Mouse (Mus musculus): Measurements from ENCODE around the gene Gm11985. TPM values are rescaled to one million over a fixed set of nuclear protein-coding genes. Genes with fewer than 3 reads are reported as not detected.

Gene Gm11985
- total and polyA plus RNA-seq, 3 experiments = not detected

GRCm38 (mm10) chr11:7173664-7174063 lies 14.7 kb downstream of the Gm11985 start:
- no peak overlapping the region for H3K9ac ChIP-seq (ENCODE audit: insufficient read depth, low read depth)
- no peaks in the 10 kb centered on the region for H3K36me3 ChIP-seq (replicated peaks in 1 of 2; ENCODE audit: control insufficient read depth in 1 of 2, insufficient read depth in 1 of 2, low read length in 1 of 2)
- H3K4me2 ChIP-seq (ENCODE audit: insufficient read depth, low read depth, poor library complexity, severe bottlenecking) = no peak overlapping the region
- H3K79me2 ChIP-seq (replicated peaks; ENCODE audit: control insufficient read depth, extremely low read depth, insufficient read depth, poor library complexity, severe bottlenecking) = no peaks in the 10 kb centered on the region
- H3K27ac ChIP-seq (ENCODE audit: insufficient read depth, low read depth) = no peak overlapping the region
- DNase-seq (ENCODE audit: extremely low read depth) = no peak
- dilution Hi-C loops (cut with MboI; ENCODE audit: extremely low pct_ligation_motif_present, extremely low pct_unique_long_range_greater_than_20kb, low sequenced_read_pairs) (no loop called here), in situ Hi-C loops (cut with MboI; ENCODE audit: low pct_ligation_motif_present, low pct_unique_long_range_greater_than_20kb, low sequenced_read_pairs) (loop anchor here (25.0 kb wide), 1 partner anchor 511 kb away; the partner anchor contains the start of gene Ramp3)
- no peak overlapping the region for H3K4me3 ChIP-seq (replicated peaks in 1 of 3; ENCODE audit: low read depth in 2 of 3, low read length in 2 of 3, poor library complexity in 1 of 3)
- H3K27me3 ChIP-seq (replicated peaks) = peaks cover 59% of the 10 kb centered on the region
- H3K9me3 ChIP-seq (replicated peaks; ENCODE audit: low read length) = peaks cover 28% of the 10 kb centered on the region
- no peaks in the 10 kb centered on the region for H3K4me1 ChIP-seq (ENCODE audit: control insufficient read depth in 1 of 2, insufficient read depth in 2 of 2)
- no peak for TF ChIP-seq CHD2 (IDR thresholded peaks at IDR 0.05; ENCODE audit: low read length)
- TF ChIP-seq MXI1 (IDR thresholded peaks at IDR 0.05; ENCODE audit: low read depth, low read length) = no peak
- no peak for TF ChIP-seq BHLHE40 (IDR thresholded peaks at IDR 0.05; ENCODE audit: low read depth, low read length)
- no peak for TF ChIP-seq KAT2A (IDR thresholded peaks at IDR 0.05; ENCODE audit: insufficient replicate concordance, low read length)
- TF ChIP-seq ZC3H11A (IDR thresholded peaks at IDR 0.05; ENCODE audit: low read depth, low read length) = no peak
- TF ChIP-seq USF1 (IDR thresholded peaks at IDR 0.05; ENCODE audit: low read depth, low read length) = no peak
- TF ChIP-seq E2F4 (IDR thresholded peaks at IDR 0.05; ENCODE audit: insufficient replicate concordance, low read depth, low read length) = no peak
- no peak for TF ChIP-seq SMC3 (IDR thresholded peaks at IDR 0.05; ENCODE audit: low read depth, low read length)
- TF ChIP-seq TBP (conservative IDR thresholded peaks at IDR 0.05; ENCODE audit: low read depth, low read length) = no peak
- TF ChIP-seq ETS1 (conservative IDR thresholded peaks at IDR 0.05; ENCODE audit: low read depth, low read length) = no peak
- no peak for TF ChIP-seq RAD21 (IDR thresholded peaks at IDR 0.05; ENCODE audit: low read depth, low read length)
- no peak for TF ChIP-seq MAZ (IDR thresholded peaks at IDR 0.05; ENCODE audit: low read depth, low read length)
- no peak for TF ChIP-seq EP300 (IDR thresholded peaks at IDR 0.05; ENCODE audit: low read length)
- no peak for TF ChIP-seq JUN (IDR thresholded peaks at IDR 0.05; ENCODE audit: insufficient read depth, low read depth, low read length)
- no peak for TF ChIP-seq ZNF384 (IDR thresholded peaks at IDR 0.05; ENCODE audit: low read depth, low read length)
- TF ChIP-seq ZMIZ1 (IDR thresholded peaks at IDR 0.05; ENCODE audit: low read depth, low read length) = no peak
- TF ChIP-seq NELFE (IDR thresholded peaks at IDR 0.05; ENCODE audit: low read depth, low read length) = no peak

GRCm38 (mm10) chr11:7169645-7170044 lies 18.7 kb downstream of the Gm11985 start:
- TF ChIP-seq UBTF (IDR thresholded peaks at IDR 0.05; ENCODE audit: low read depth, low read length) (no peak), USF2 (conservative IDR thresholded peaks at IDR 0.05; ENCODE audit: low read depth, low read length) (no peak), HCFC1 (IDR thresholded peaks at IDR 0.05; ENCODE audit: low read depth, low read length) (no peak), NRF1 (IDR thresholded peaks at IDR 0.05; ENCODE audit: low read depth, low read length) (no peak), E2F4 (IDR thresholded peaks at IDR 0.05; ENCODE audit: insufficient replicate concordance, low read depth, low read length) (no peak), USF1 (IDR thresholded peaks at IDR 0.05; ENCODE audit: low read depth, low read length) (no peak), JUN (IDR thresholded peaks at IDR 0.05; ENCODE audit: insufficient read depth, low read depth, low read length) (no peak), MYC (IDR thresholded peaks at IDR 0.05; ENCODE audit: low read depth, low read length) (no peak), MEF2A (IDR thresholded peaks at IDR 0.05; ENCODE audit: borderline replicate concordance, low read depth, low read length) (no peak), EP300 (IDR thresholded peaks at IDR 0.05; ENCODE audit: low read length) (no peak), RAD21 (IDR thresholded peaks at IDR 0.05; ENCODE audit: low read depth, low read length) (no peak), MXI1 (IDR thresholded peaks at IDR 0.05; ENCODE audit: low read depth, low read length) (no peak), TBP (conservative IDR thresholded peaks at IDR 0.05; ENCODE audit: low read depth, low read length) (no peak)
- dilution Hi-C loops (cut with MboI; ENCODE audit: extremely low pct_ligation_motif_present, extremely low pct_unique_long_range_greater_than_20kb, low sequenced_read_pairs) = no loop called here
- Histone ChIP-seq H3K9ac (ENCODE audit: insufficient read depth, low read depth) (no peak overlapping the region), H3K36me3 (replicated peaks in 1 of 2; ENCODE audit: control insufficient read depth in 1 of 2, insufficient read depth in 1 of 2, low read length in 1 of 2) (no peaks in the 10 kb centered on the region), H3K4me1 (ENCODE audit: control insufficient read depth in 1 of 2, insufficient read depth in 2 of 2) (no peaks in the 10 kb centered on the region), H3K27ac (ENCODE audit: insufficient read depth, low read depth) (no peak overlapping the region), H3K9me3 (replicated peaks; ENCODE audit: low read length) (peaks cover 14% of the 10 kb centered on the region), H3K4me3 (replicated peaks in 1 of 3; ENCODE audit: low read depth in 2 of 3, low read length in 2 of 3, poor library complexity in 1 of 3) (no peak overlapping the region), H3K4me2 (ENCODE audit: insufficient read depth, low read depth, poor library complexity, severe bottlenecking) (no peak overlapping the region), H3K27me3 (replicated peaks) (peaks cover 51% of the 10 kb centered on the region), H3K79me2 (replicated peaks; ENCODE audit: control insufficient read depth, extremely low read depth, insufficient read depth, poor library complexity, severe bottlenecking) (no peaks in the 10 kb centered on the region)
- DNase-seq (ENCODE audit: extremely low read depth) = no peak
- in situ Hi-C loops (cut with MboI; ENCODE audit: low pct_ligation_motif_present, low pct_unique_long_range_greater_than_20kb, low sequenced_read_pairs) = loop anchor here (25.0 kb wide), 1 partner anchor 507 kb away; the partner anchor contains the start of gene Ramp3
